In genomic region chr17:45784905-45785304, GRCm38 (mm10) we compare ENCODE assay signal across 23 mouse cellular contexts. TPM values are rescaled to one million over a fixed set of nuclear protein-coding genes. Genes with fewer than 3 reads are reported as not detected.
A peak's percentile ranks its signal among the peaks of the same experiment; 100 is the strongest.
DNase-seq lines count a peak whose midpoint lies in the region; ATAC-seq and TF ChIP-seq lines count a peak whose summit lies in the region.
"Had no signal": no experiment of that assay in that cellular context is flagged by ENCODE, and none has a peak within 500 bp of the region (broad histone marks: within the 10 kb centered on the region; RNA-seq: fewer than 3 reads in every experiment).

No protein-coding gene starts in this region.

- no peaks in the 10 kb centered on the region for H3K27me3 ChIP-seq in embryonic facial prominence, embryonic 13.5 days
- 0 out of 2 replicates have a peak, but pooled peaks cover 3% of the 10 kb centered on the region for H3K27me3 ChIP-seq in embryonic facial prominence, embryonic 10.5 days (replicated peaks; ENCODE audit: low read depth, poor library complexity, severe bottlenecking)
- H3K27me3 ChIP-seq in lung, embryonic 14.5 days (ENCODE audit: insufficient read depth, low read length), result no peaks in the 10 kb centered on the region
- H3K27me3 ChIP-seq in MEL (ENCODE audit: control insufficient read depth in 1 of 2, insufficient read depth in 2 of 2, low read length in 2 of 2), result no peaks in the 10 kb centered on the region; a peak in 2 of 4 replicates
- H3K27me3 ChIP-seq: embryonic facial prominence, embryonic 15.5 days; hindbrain, embryonic 12.5 days had no signal

- WGBS in embryonic facial prominence, embryonic 13.5 days, result 66% methylated on average over 10 of the region's 10 CpGs
- WGBS in embryonic facial prominence, embryonic 10.5 days, result 81% methylated on average over 10 of the region's 10 CpGs
- 49% methylated on average over 10 of the region's 10 CpGs for WGBS in lung, embryonic 14.5 days

- H3K4me1 ChIP-seq in embryonic facial prominence, embryonic 13.5 days, result peaks cover 31% of the 10 kb centered on the region
- peaks cover 9% of the 10 kb centered on the region for H3K4me1 ChIP-seq in embryonic facial prominence, embryonic 10.5 days
- H3K4me1 ChIP-seq in lung, embryonic 14.5 days (ENCODE audit: insufficient read depth), result 0 out of 2 replicates have a peak, but pooled peaks cover 5% of the 10 kb centered on the region
- H3K4me1 ChIP-seq in MEL (ENCODE audit: control insufficient read depth in 1 of 2, insufficient read depth in 2 of 2, low read length in 2 of 2), result peaks cover 0 to 4% of the 10 kb centered on the region in 2 experiments; a peak in 1 of 4 replicates
- H3K4me1 ChIP-seq: heart, embryonic 10.5 days; hindbrain, embryonic 12.5 days had no signal

- no peak overlapping the region for H3K4me2 ChIP-seq in embryonic facial prominence, embryonic 13.5 days
- H3K4me2 ChIP-seq in lung, embryonic 14.5 days, result no peak overlapping the region
- H3K4me2 ChIP-seq: embryonic facial prominence, embryonic 15.5 days; hindbrain, embryonic 12.5 days had no signal

- no peak for TF ChIP-seq POLR2A in MEL (IDR thresholded peaks at IDR 0.05; ENCODE audit: control insufficient read depth in 1 of 2, insufficient read depth in 1 of 2, low read depth in 1 of 2, low read length in 2 of 2, poor library complexity in 1 of 2)

- H3K79me2 ChIP-seq in MEL (ENCODE audit: control insufficient read depth, insufficient read depth, low read length, poor library complexity), result no peaks in the 10 kb centered on the region

- H3K36me3 ChIP-seq in embryonic facial prominence, embryonic 13.5 days, result no peaks in the 10 kb centered on the region
- H3K36me3 ChIP-seq in embryonic facial prominence, embryonic 10.5 days (replicated peaks), result no peaks in the 10 kb centered on the region
- H3K36me3 ChIP-seq in lung, embryonic 14.5 days (ENCODE audit: insufficient read depth), result no peaks in the 10 kb centered on the region
- H3K36me3 ChIP-seq in MEL (ENCODE audit: control insufficient read depth in 1 of 2, insufficient read depth in 2 of 2, low read length in 2 of 2), result no peaks in the 10 kb centered on the region
- H3K36me3 ChIP-seq: embryonic facial prominence, embryonic 15.5 days; forebrain, embryonic 10.5 days; heart, embryonic 10.5 days; hindbrain, embryonic 12.5 days had no signal

- TF ChIP-seq EP300 in MEL (IDR thresholded peaks at IDR 0.05; ENCODE audit: low read depth in 1 of 2, low read length in 2 of 2), result peak in 1 of 2 experiments; percentile 21; a peak in 1 of 4 replicates

- no peak for ATAC-seq in embryonic facial prominence, embryonic 13.5 days (ENCODE audit: insufficient number of reproducible peaks, insufficient read depth, low FRiP score, low TSS enrichment, low read depth)
- no peak for ATAC-seq in lung, embryonic 14.5 days (ENCODE audit: insufficient read depth)
- ATAC-seq in megakaryocyte-erythroid progenitor cell, adult 5-6 weeks (replicated peaks; ENCODE audit: low FRiP score, low TSS enrichment, poor library complexity, severe bottlenecking), result peak; percentile 29; the same call in 1 of the 2 replicates
- ATAC-seq: forebrain, embryonic 14.5 days had no signal

- no peak for TF ChIP-seq RAD21 in MEL (IDR thresholded peaks at IDR 0.05; ENCODE audit: low read depth, low read length)

- no peak for TF ChIP-seq CTCF in lung, embryonic 14.5 days (IDR thresholded peaks at IDR 0.05; ENCODE audit: low read depth)
- TF ChIP-seq CTCF in MEL (IDR thresholded peaks at IDR 0.05 in 2 of 3, conservative IDR thresholded peaks at IDR 0.05 in 1 of 3; ENCODE audit: control insufficient read depth in 1 of 3, insufficient read depth in 1 of 3, low read depth in 2 of 3, low read length in 3 of 3, poor library complexity in 1 of 3, severe bottlenecking in 1 of 3), result no peak

- DNase-seq in embryonic facial prominence, embryonic 10.5 days (ENCODE audit: low spot score), result no peak
- DNase-seq in lung, embryonic 14.5 days, result peak; percentile 16
- DNase-seq in lung, postnatal 36 days, result no peak
- DNase-seq in MEL (ENCODE audit: low read depth, low spot score), result peak; percentile 35
- no peak for DNase-seq in frontal cortex, adult 2 months (ENCODE audit: extremely low spot score in 1 of 2, low spot score in 1 of 2)
- DNase-seq in right cerebral cortex, adult 2 months (ENCODE audit: low spot score in 2 of 2), result no peak
- DNase-seq: adrenal gland, adult 2 months; adrenal gland, postnatal 25 days; cerebellum, adult 18-20 months; cerebellum, adult 9-11 months; cerebellum, postnatal 36 days; heart, adult 18-20 months; heart, postnatal 10 days; heart, postnatal 4 days had no signal

- H3K9ac ChIP-seq in embryonic facial prominence, embryonic 13.5 days, result no peak overlapping the region
- H3K9ac ChIP-seq in lung, embryonic 14.5 days, result no peak overlapping the region
- H3K9ac ChIP-seq in MEL (ENCODE audit: control insufficient read depth, low read depth, low read length, poor library complexity, severe bottlenecking), result no peak overlapping the region
- H3K9ac ChIP-seq: embryonic facial prominence, embryonic 15.5 days; hindbrain, embryonic 12.5 days had no signal

- 0 out of 2 replicates have a peak overlapping the region, but pooled peaks have one; percentile 11 for H3K27ac ChIP-seq in embryonic facial prominence, embryonic 13.5 days
- no peak overlapping the region for H3K27ac ChIP-seq in embryonic facial prominence, embryonic 10.5 days (replicated peaks)
- H3K27ac ChIP-seq in lung, embryonic 14.5 days (ENCODE audit: low read depth), result no peak overlapping the region
- no peak overlapping the region for H3K27ac ChIP-seq in MEL (ENCODE audit: control insufficient read depth, low read depth, low read length)
- H3K27ac ChIP-seq: embryonic facial prominence, embryonic 15.5 days; forebrain, embryonic 10.5 days; heart, embryonic 10.5 days; hindbrain, embryonic 12.5 days had no signal

- H3K9me3 ChIP-seq in embryonic facial prominence, embryonic 13.5 days, result no peaks in the 10 kb centered on the region
- H3K9me3 ChIP-seq in embryonic facial prominence, embryonic 10.5 days, result no peaks in the 10 kb centered on the region; the same call in 1 of the 2 replicates
- no peaks in the 10 kb centered on the region for H3K9me3 ChIP-seq in lung, embryonic 14.5 days (ENCODE audit: low read depth, low read length)
- H3K9me3 ChIP-seq in MEL (replicated peaks; ENCODE audit: insufficient read depth, low read length), result no peaks in the 10 kb centered on the region
- H3K9me3 ChIP-seq: embryonic facial prominence, embryonic 15.5 days; forebrain, embryonic 10.5 days; heart, embryonic 10.5 days had no signal

- no peak overlapping the region for H3K4me3 ChIP-seq in embryonic facial prominence, embryonic 13.5 days
- H3K4me3 ChIP-seq in embryonic facial prominence, embryonic 10.5 days, result no peak overlapping the region
- H3K4me3 ChIP-seq in lung, embryonic 14.5 days (ENCODE audit: low read depth, low read length), result no peak overlapping the region
- no peak overlapping the region for H3K4me3 ChIP-seq in MEL (ENCODE audit: control insufficient read depth in 1 of 2, insufficient read depth in 1 of 2, low read depth in 2 of 2, low read length in 2 of 2)
- H3K4me3 ChIP-seq: embryonic facial prominence, embryonic 15.5 days; erythroblast, embryonic 14.5 days; forebrain, embryonic 10.5 days; heart, embryonic 10.5 days; hindbrain, embryonic 12.5 days had no signal

TF ChIP-seq in MEL, 35 proteins besides CTCF, POLR2A, EP300 and RAD21:
- TF ChIP-seq RCOR1 (IDR thresholded peaks at IDR 0.05; ENCODE audit: low read depth, low read length), result 0 out of 2 replicates have a peak, but pooled peaks have one; percentile 31
- 0 out of 2 replicates have a peak, but pooled peaks have one; percentile 22 for TF ChIP-seq BHLHE40 (IDR thresholded peaks at IDR 0.05; ENCODE audit: borderline replicate concordance, low read depth, low read length)
- TF ChIP-seq HCFC1 (IDR thresholded peaks at IDR 0.05; ENCODE audit: low read depth, low read length), result no peak
- 0 out of 2 replicates have a peak, but pooled peaks have one; percentile 23 for TF ChIP-seq ETS1 (IDR thresholded peaks at IDR 0.05; ENCODE audit: low read depth, low read length)
- TF ChIP-seq CHD2 (IDR thresholded peaks at IDR 0.05; ENCODE audit: low read length), result no peak

RNA-seq across cellular contexts. Expression of gene 1600014C23Rik, which starts 51.3 kb away (rescaled TPM):
- not detected in 2 replicates for polyA plus RNA-seq in embryonic facial prominence, embryonic 13.5 days (2015; fragmentation: Nextera tagmentation; extraction: Ambion mirVana)
- polyA plus RNA-seq in embryonic facial prominence, embryonic 10.5 days (2016; fragmentation: Nextera tagmentation; extraction: Ambion mirVana), result not detected in 2 replicates
- polyA plus RNA-seq in lung, embryonic 14.5 days (2014; fragmentation: Nextera tagmentation; extraction: Ambion mirVana), result not detected in 2 replicates
- 0.81 and 2.1 TPM in 2 replicates for total RNA-seq in MEL (2012; rRNA removed)
- 1 to 10 TPM in 1 of 2 experiments, not detected in 1; 2.7 TPM for polyA plus RNA-seq in MEL (2012; ENCODE audit: insufficient read depth in 1 of 2, insufficient read length in 2 of 2, low read depth in 1 of 2, low replicate concordance in 2 of 2, missing spikeins in 1 of 2)
- total RNA-seq in megakaryocyte-erythroid progenitor cell, adult 5-6 weeks (2014; fragmentation: Nextera tagmentation), result not detected in 2 replicates
- total RNA-seq in megakaryocyte-erythroid progenitor cell, adult 5-6 weeks (2017), result not detected in 2 replicates
- 0.22 and 0.27 TPM in 2 replicates for polyA plus RNA-seq in frontal cortex, adult 2 months (2012; rRNA removed)
- total RNA-seq: adrenal gland, adult 2 months; adrenal gland, postnatal 25 days; gastrocnemius, postnatal 4 days; heart, postnatal 10 days had no signal
- polyA plus RNA-seq: adrenal gland, adult 2 months; embryonic facial prominence, embryonic 15.5 days; erythroblast, embryonic 14.5 days; forebrain, embryonic 10.5 days; heart, embryonic 10.5 days; hindbrain, embryonic 12.5 days had no signal

Comparison
In these comparisons a context has a peak if more than half of its experiments do, and no peak if none do; other contexts are left out.
1. DNase-seq: peak in lung, embryonic 14.5 days (single experiment) and MEL (single experiment); none in embryonic facial prominence, embryonic 10.5 days (single experiment), lung, postnatal 36 days (single experiment), frontal cortex, adult 2 months (0 of 2) and right cerebral cortex, adult 2 months (0 of 2).